Mouse (Mus musculus): Measurements from ENCODE around the gene Slc9a5. TPM values are rescaled to one million over a fixed set of nuclear protein-coding genes. Genes with fewer than 3 reads are reported as not detected.

Slc9a5 gene
- 0.35 and 1.4 TPM in 2 replicates for total RNA-seq (2017)

DNA sequence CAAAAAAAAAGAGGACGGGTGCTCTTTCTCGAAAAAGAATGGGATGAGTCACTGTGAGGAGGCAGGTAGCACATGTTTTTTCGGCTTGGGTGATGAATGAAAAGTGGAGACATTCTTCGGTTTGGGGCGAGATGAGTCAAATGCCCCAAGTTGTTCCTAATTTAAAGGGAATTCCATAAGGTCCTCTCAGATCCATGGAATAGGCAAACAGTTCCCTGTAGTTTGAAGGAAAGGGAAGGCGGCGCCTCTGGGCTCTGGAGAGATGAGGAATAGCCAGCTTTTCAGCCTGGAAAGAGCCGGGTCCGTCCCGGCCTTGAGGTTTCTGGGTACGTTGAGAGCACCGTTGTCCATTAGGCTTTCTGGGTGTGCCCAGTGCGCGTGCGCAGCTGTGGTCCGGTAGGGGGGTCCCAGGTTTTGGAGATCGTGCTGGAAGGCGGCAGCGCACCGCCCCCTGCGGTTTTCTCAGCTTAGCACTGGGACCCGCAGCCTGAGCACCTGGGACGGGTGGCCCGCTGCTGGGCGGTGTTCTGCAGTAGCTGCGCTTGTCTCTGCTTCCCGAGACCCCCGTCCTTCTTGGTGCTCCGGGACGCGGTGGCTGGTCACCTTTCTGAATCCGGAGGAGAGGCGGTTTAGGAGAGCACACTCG, at the start of gene Slc9a5:
Gene Slc9a5, plus strand, starts transcription at position 394 of the 646 bp plus-strand sequence.
- ATAC-seq (replicated peaks in 1 of 2; ENCODE audit: insufficient read depth in 1 of 2, low FRiP score in 2 of 2, low TSS enrichment in 1 of 2, low read depth in 1 of 2, poor library complexity in 2 of 2, severe bottlenecking in 2 of 2) = no peak

- ATAC-seq (replicated peaks in 1 of 2; ENCODE audit: insufficient read depth in 1 of 2, low FRiP score in 2 of 2, low TSS enrichment in 1 of 2, low read depth in 1 of 2, poor library complexity in 2 of 2, severe bottlenecking in 2 of 2) = no peak
These were observed 48.7 kb upstream of the Slc9a5 start for GRCm38 (mm10) chr8:105299962-105300361.

DNA sequence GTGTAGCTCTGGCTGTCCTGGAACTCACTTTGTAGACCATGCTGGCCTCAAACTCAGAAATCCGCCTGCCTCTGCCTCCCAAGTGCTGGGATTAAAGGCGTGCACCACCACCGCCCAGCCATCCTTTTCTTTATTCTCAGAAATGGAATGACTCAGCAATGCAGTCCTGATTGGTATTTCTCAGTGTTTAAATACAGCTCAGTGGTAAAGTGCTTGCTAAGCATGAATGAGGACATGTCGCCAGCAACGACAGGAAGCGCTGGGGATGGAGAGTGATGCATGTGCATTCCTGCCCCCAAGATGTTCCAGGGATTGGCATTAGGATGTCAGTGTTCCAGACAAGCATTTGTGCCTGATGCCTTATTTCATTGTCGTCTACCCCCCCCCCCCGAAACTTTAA, 45.2 kb upstream of the Slc9a5 start:
- no peak for ATAC-seq (replicated peaks in 1 of 2; ENCODE audit: insufficient read depth in 1 of 2, low FRiP score in 2 of 2, low TSS enrichment in 1 of 2, low read depth in 1 of 2, poor library complexity in 2 of 2, severe bottlenecking in 2 of 2)

DNA sequence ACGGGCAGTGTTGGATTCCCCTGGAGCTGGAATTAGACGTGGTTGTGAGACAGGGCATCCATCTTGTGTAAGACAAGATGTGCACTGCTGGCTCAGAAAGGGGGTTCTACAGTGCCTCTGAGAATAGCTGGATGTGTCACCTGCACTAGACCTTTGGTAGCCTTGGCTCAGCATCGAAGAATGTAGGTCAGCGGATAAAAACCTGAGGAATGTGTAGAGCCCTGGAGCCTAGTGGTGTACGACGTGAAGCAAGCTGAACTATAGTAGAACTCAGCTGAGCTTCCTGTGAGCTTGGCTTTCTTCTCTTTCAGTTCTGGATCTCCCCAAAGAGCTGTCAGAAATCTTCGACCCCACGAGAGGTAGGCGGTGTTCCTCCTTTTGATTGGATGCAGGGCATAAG, 44.8 kb upstream of the Slc9a5 start:
- no peak for ATAC-seq (replicated peaks in 1 of 2; ENCODE audit: insufficient read depth in 1 of 2, low FRiP score in 2 of 2, low TSS enrichment in 1 of 2, low read depth in 1 of 2, poor library complexity in 2 of 2, severe bottlenecking in 2 of 2)

GRCm38 (mm10) chr8:105304325-105305210, 44.1 kb upstream of the Slc9a5 start:
- ATAC-seq (replicated peaks in 1 of 2; ENCODE audit: insufficient read depth in 1 of 2, low FRiP score in 2 of 2, low TSS enrichment in 1 of 2, low read depth in 1 of 2, poor library complexity in 2 of 2, severe bottlenecking in 2 of 2) = peak in 1 of 2 experiments; percentile 46; a peak in 2 of 4 replicates

DNA sequence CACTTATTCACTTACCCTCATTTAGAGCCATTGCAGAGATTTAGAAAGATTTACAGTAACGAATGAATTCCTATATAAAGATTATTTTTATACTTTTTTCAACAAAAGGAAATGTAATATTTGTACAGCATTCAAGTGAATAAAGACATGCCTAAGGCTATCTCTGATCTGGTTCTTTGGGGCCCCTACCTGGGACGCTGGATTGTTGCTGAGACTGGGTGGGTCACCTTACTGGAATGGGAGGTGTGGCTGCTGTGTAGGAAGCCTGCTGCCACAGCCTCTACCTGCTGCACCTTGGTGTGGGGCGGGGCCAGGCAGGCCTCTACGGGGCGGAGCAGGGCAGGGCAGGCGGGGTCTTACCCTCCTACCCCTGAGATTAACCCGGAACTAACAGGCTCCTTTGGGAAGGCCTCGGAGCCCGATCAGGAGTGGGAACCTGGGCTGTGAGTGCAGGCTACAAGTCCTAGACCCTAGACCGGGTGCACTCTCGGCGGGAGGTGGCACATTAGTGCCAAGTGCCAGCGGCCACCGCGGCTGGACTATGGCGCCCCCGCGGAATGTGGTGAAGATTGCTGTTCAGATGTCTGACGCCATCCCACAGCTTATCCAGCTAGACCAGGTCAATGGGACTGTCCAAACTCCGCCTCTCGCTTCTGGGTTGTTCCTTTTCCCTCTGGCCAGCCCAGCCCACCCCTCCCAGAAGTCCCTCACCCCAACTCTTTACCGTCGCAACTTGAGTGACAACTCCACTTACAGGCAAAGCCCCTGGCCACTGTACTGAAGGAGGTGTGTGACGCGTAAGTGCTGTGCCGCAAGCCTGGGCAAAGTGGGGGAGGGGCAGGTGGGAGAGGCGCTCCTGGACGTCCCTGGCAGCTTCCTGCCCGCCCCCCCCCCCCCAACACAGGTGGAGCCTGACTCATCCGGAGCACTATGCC, 43.2 kb upstream of the Slc9a5 start, which contains the start of gene Elmo3:
Gene Elmo3, plus strand, starts transcription at position 391 of the 935 bp plus-strand sequence.
- ATAC-seq (replicated peaks in 1 of 2; ENCODE audit: insufficient read depth in 1 of 2, low FRiP score in 2 of 2, low TSS enrichment in 1 of 2, low read depth in 1 of 2, poor library complexity in 2 of 2, severe bottlenecking in 2 of 2) = peak; percentile 17 to 46; a peak in 3 of 4 replicates

DNA sequence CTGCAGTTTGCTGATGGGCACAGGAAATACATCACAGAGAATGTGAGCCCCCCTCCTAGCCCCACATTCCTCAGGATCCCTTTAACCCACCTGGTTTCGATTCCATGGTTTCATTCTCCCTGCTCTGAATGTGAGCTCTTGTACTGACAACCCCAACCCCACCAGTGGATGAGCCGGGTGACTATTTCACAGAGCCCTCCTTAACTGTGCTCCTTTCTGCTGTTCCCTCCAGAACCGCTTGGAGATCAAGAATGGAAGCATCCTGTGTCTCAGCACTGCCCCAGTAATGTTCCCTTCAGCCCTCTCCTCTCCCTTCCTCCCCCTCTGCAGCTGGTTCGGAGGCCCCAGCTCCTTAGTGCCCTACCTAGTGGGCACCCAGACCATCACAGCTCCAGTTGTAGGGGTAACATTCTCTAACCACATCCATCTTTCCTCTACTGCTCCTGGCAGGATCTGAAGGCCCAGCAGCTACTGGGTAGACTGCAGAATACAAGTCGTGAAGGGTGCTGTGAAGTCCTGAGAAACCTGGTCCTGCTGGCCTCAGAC, 42.4 kb upstream of the Slc9a5 start:
- ATAC-seq (replicated peaks in 1 of 2; ENCODE audit: insufficient read depth in 1 of 2, low FRiP score in 2 of 2, low TSS enrichment in 1 of 2, low read depth in 1 of 2, poor library complexity in 2 of 2, severe bottlenecking in 2 of 2) = no peak

DNA sequence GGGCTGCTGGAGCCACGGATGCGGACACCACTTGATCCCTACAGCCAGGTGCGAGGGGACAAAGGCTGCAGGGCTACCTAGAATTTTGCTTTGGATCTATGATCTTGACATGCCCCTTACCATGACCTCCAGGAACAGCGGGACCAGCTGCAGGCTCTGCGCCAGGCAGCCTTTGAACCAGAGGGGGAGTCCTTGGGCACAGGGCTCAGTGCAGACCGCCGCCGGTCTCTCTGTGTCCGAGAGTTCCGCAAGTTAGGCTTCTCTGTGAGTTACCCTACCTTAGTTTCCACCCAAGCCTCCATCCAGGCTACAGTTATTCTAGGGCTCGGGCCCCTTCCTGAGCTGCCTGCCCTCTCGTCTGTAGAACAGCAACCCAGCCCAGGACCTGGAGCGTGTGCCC, 41.0 kb upstream of the Slc9a5 start:
- no peak for ATAC-seq (replicated peaks in 1 of 2; ENCODE audit: insufficient read depth in 1 of 2, low FRiP score in 2 of 2, low TSS enrichment in 1 of 2, low read depth in 1 of 2, poor library complexity in 2 of 2, severe bottlenecking in 2 of 2)

DNA sequence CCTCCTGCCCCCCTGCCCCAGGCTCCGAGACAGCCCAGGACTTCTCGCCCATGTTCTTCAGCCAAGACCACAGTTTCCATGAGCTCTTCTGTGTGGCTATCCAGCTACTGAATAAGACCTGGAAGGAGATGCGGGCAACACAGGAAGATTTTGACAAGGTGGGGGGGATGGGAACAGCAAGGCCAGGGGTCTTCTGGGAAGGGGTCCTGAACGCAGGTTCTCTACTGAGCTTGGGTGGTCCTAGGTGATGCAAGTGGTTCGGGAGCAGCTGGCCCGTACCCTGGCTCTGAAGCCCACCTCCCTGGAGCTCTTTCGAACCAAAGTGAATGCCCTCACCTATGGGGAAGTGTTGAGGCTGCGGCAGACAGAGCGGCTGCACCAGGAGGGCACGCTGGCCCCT, 40.2 kb upstream of the Slc9a5 start:
- no peak for ATAC-seq (replicated peaks in 1 of 2; ENCODE audit: insufficient read depth in 1 of 2, low FRiP score in 2 of 2, low TSS enrichment in 1 of 2, low read depth in 1 of 2, poor library complexity in 2 of 2, severe bottlenecking in 2 of 2)

DNA sequence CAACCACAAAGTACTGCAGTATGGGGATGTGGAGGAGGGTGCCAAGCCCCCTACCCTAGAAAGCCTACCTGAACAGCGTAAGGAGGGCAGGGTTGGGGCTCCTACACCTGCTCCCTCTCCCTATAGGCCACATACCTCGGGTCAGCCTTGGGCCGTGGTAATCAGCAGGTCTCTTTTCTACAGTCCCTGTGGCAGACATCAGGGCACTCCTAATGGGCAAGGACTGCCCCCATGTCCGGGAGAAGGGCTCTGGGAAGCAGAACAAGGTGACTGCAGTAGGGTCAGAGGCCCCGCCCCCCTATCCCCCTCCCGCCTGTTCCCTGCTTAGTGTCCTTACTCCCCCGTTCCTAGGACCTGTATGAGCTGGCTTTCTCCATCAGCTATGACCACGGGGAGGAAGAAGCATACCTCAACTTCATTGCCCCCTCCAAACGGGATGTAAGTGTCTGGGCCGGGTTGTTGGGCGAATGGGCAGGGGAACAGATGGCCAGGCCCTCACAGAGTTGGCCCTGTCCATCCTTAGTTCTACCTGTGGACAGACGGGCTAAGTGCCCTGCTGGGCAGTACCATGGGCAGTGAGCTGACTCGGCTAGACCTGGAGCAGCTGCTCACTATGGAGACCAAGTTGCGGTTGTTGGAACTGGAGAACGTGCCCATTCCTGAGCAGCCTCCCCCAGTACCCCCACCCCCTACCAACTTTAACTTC, 39.3 kb upstream of the Slc9a5 start:
- no peak for ATAC-seq (replicated peaks in 1 of 2; ENCODE audit: insufficient read depth in 1 of 2, low FRiP score in 2 of 2, low TSS enrichment in 1 of 2, low read depth in 1 of 2, poor library complexity in 2 of 2, severe bottlenecking in 2 of 2)

DNA sequence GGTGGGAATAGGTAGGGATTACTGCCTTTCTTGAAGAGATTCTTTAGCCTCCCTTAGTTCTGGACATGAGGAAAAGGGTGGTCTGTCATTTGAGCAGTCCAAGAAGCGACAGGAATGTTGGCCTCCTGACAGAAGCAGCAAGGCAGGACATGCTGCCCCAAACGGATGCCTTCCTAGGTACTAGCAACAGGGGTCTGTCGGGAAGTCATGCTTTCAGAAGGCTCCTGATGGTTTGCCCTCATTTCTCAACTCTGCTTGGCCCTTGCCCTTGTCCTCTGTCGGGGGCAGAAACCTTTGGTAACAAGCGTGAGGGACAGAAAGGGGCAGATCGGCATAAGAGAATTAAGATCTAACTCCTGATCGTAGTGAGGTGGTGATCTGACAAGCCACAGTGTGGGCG, 38.5 kb upstream of the Slc9a5 start:
- no peak for ATAC-seq (replicated peaks in 1 of 2; ENCODE audit: insufficient read depth in 1 of 2, low FRiP score in 2 of 2, low TSS enrichment in 1 of 2, low read depth in 1 of 2, poor library complexity in 2 of 2, severe bottlenecking in 2 of 2)

DNA sequence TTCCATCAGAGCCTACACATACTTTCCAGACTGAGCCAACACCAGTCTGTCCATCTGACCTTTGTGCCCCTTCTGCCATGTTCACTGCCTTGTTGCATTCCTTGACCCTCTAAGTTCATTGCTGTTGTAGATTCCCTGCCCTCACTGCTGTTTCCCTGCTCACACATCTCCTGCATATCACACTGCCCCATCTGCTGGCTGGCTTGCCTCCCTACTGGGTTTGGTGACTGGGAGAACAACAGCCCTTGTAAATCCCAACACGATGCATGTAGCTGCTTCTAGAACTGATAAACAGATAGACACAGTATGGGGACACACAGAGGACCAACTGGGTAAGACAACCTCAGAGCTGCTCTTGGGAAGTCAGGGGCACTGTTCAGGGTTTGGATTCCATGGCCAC, 36.9 kb upstream of the Slc9a5 start:
- peak in 1 of 2 experiments; percentile 16; a peak in 1 of 4 replicates for ATAC-seq (replicated peaks in 1 of 2; ENCODE audit: insufficient read depth in 1 of 2, low FRiP score in 2 of 2, low TSS enrichment in 1 of 2, low read depth in 1 of 2, poor library complexity in 2 of 2, severe bottlenecking in 2 of 2)

GRCm38 (mm10) chr8:105312891-105313481, 35.7 kb upstream of the Slc9a5 start:
- peak in 1 of 2 experiments; percentile 14; a peak in 1 of 4 replicates for ATAC-seq (replicated peaks in 1 of 2; ENCODE audit: insufficient read depth in 1 of 2, low FRiP score in 2 of 2, low TSS enrichment in 1 of 2, low read depth in 1 of 2, poor library complexity in 2 of 2, severe bottlenecking in 2 of 2)

- no peak for ATAC-seq (replicated peaks in 1 of 2; ENCODE audit: insufficient read depth in 1 of 2, low FRiP score in 2 of 2, low TSS enrichment in 1 of 2, low read depth in 1 of 2, poor library complexity in 2 of 2, severe bottlenecking in 2 of 2)
These were observed 34.8 kb upstream of the Slc9a5 start for GRCm38 (mm10) chr8:105313622-105314402.

GRCm38 (mm10) chr8:105315073-105315769, 33.4 kb upstream of the Slc9a5 start:
- no peak for ATAC-seq (replicated peaks in 1 of 2; ENCODE audit: insufficient read depth in 1 of 2, low FRiP score in 2 of 2, low TSS enrichment in 1 of 2, low read depth in 1 of 2, poor library complexity in 2 of 2, severe bottlenecking in 2 of 2)
